Mouse (Mus musculus) bone marrow, adult 2 months (tissue): ENCODE data around the gene Gm45837. TPM values are rescaled to one million over a fixed set of nuclear protein-coding genes. Genes with fewer than 3 reads are reported as not detected.

Experiments
- H3K27ac ChIP-seq: fragments of 200-500 bp; 2 replicates; pipeline ENCODE4 v1.5.1; 2012; ENCODE audit warnings: low read depth, mild to moderate bottlenecking, control low read depth, inconsistent platforms, low read length; ENCODE audit not compliant: control insufficient read depth, poor library complexity, insufficient read depth
- H3K4me1 ChIP-seq: fragments of 200-500 bp; 2 replicates; pipeline ENCODE4 v1.6.1; 2011; ENCODE audit warnings: low read length; ENCODE audit not compliant: control insufficient read depth, insufficient read depth
- H3K4me3 ChIP-seq: fragments of 200-500 bp; replicated peaks from 2 replicates; pipeline ENCODE3; 2011; ENCODE audit warnings: mild to moderate bottlenecking, low read depth, low read length, control low read depth; ENCODE audit not compliant: control insufficient read depth
- CTCF ChIP-seq: fragments of 200-500 bp; IDR thresholded peaks from 2 replicates; pipeline ENCODE4 v1.5.1; 2011; ENCODE audit warnings: low read length, control low read depth; ENCODE audit not compliant: control insufficient read depth, insufficient read depth
- POLR2A ChIP-seq: fragments of 200-500 bp; IDR thresholded peaks from 2 replicates; pipeline ENCODE4 v1.6.1; 2011; ENCODE audit warnings: low read depth, mild to moderate bottlenecking, control low read depth, low read length, borderline replicate concordance; ENCODE audit not compliant: control insufficient read depth
- WGBS: fragments of 180-500 bp; shearing (Covaris S2); methylation state at CpG from one replicate; pipeline ENCODE4 v1.1.7; 2018; 5-methylcytosine and 5-hydroxymethylcytosine counted together
- polyA plus RNA-seq: library from polyadenylated mRNA; stranded (reverse); fragments of >200 nt; gene quantifications from 2 replicates; pipeline ENCODE4 v1.2.4, GENCODE M21; 2011; ENCODE audit warnings: low replicate concordance; ENCODE audit not compliant: missing spikeins, insufficient read depth, insufficient read length

Gm45837 gene
- polyA plus RNA-seq, 1 experiment, result 43.8 TPM

GRCm38 (mm10) chr7:101460608-101460957 is 49.9 kb downstream of the Gm45837 start:
- no peak for TF ChIP-seq POLR2A
- no peak for TF ChIP-seq CTCF
- 50% methylated on average over 10 of the region's 10 CpGs for WGBS
- peaks cover 33% of the 10 kb centered on the region for H3K4me1 ChIP-seq
- no peak overlapping the region for H3K4me3 ChIP-seq
- H3K27ac ChIP-seq, result no peak overlapping the region

- no peak overlapping the region for H3K27ac ChIP-seq
- peaks cover 26% of the 10 kb centered on the region for H3K4me1 ChIP-seq
- no peak overlapping the region for H3K4me3 ChIP-seq
- no peak; the same call in 1 of the 2 replicates for TF ChIP-seq CTCF
- 0 out of 2 replicates have a peak, but pooled peaks have one; percentile 7 for TF ChIP-seq POLR2A
- 59% methylated on average over 11 of the region's 11 CpGs for WGBS
These were observed 50.9 kb downstream of the Gm45837 start for GRCm38 (mm10) chr7:101461571-101461970.

- H3K4me1 ChIP-seq, result peaks cover 25% of the 10 kb centered on the region
- WGBS, result 41% methylated on average over 14 of the region's 14 CpGs
These were observed 51.8 kb downstream of the Gm45837 start for GRCm38 (mm10) chr7:101462327-101463068.

GRCm38 (mm10) chr7:101463665-101464271 is 53.1 kb downstream of the Gm45837 start:
- Histone ChIP-seq H3K4me3 (no peak overlapping the region), H3K27ac (peak overlapping the region; percentile 15), H3K4me1 (peaks cover 22% of the 10 kb centered on the region)
- 79% methylated on average over 11 of the region's 11 CpGs for WGBS
- TF ChIP-seq POLR2A, result no peak
- no peak for TF ChIP-seq CTCF

More at GRCm38 (mm10) chr7:101462327-101463068, 51.8 kb downstream of the Gm45837 start:
- TF ChIP-seq POLR2A, result no peak
- no peak for TF ChIP-seq CTCF
- Histone ChIP-seq H3K4me3 (no peak overlapping the region), H3K27ac (no peak overlapping the region)

- 72% methylated on average over 4 of the region's 4 CpGs for WGBS
- TF ChIP-seq POLR2A, result no peak
- TF ChIP-seq CTCF, result no peak
- Histone ChIP-seq H3K4me3 (no peak overlapping the region), H3K27ac (peak overlapping the region; percentile 82), H3K4me1 (peaks cover 22% of the 10 kb centered on the region)
These were observed 54.2 kb downstream of the Gm45837 start for GRCm38 (mm10) chr7:101464927-101465326.

GRCm38 (mm10) chr7:101465392-101465791 is 54.7 kb downstream of the Gm45837 start:
- 54% methylated on average over 14 of the region's 14 CpGs for WGBS
- H3K4me1 ChIP-seq, result peaks cover 19% of the 10 kb centered on the region
- TF ChIP-seq CTCF, result no peak
- TF ChIP-seq POLR2A, result no peak
- H3K27ac ChIP-seq, result peak overlapping the region; percentile 82
- H3K4me3 ChIP-seq, result no peak overlapping the region

- WGBS, result 19% methylated on average over 8 of the region's 8 CpGs
- Histone ChIP-seq H3K4me3 (no peak overlapping the region), H3K27ac (peak overlapping the region; percentile 82), H3K4me1 (peaks cover 19% of the 10 kb centered on the region)
- no peak for TF ChIP-seq CTCF
- TF ChIP-seq POLR2A, result no peak
These were observed 55.3 kb downstream of the Gm45837 start for GRCm38 (mm10) chr7:101465850-101466580.

GRCm38 (mm10) chr7:101466581-101467081 is 55.9 kb downstream of the Gm45837 start:
- TF ChIP-seq POLR2A (no peak), CTCF (no peak)
- H3K4me1 ChIP-seq, result peaks cover 21% of the 10 kb centered on the region
- WGBS, result 33% methylated on average over 6 of the region's 6 CpGs
- no peak overlapping the region for H3K4me3 ChIP-seq
- peak overlapping the region; percentile 82 for H3K27ac ChIP-seq
